Mouse (Mus musculus) neural tube, embryonic 10.5 days (tissue): ENCODE data around the gene Ddx54.

Experiments used
- DNase-seq: peaks from one replicate; pipeline ENCODE4 v3.0.0-alpha.2; 2017; ENCODE audit warnings: low spot score; ENCODE audit errors: extremely low spot score

Gene Ddx54

DNA sequence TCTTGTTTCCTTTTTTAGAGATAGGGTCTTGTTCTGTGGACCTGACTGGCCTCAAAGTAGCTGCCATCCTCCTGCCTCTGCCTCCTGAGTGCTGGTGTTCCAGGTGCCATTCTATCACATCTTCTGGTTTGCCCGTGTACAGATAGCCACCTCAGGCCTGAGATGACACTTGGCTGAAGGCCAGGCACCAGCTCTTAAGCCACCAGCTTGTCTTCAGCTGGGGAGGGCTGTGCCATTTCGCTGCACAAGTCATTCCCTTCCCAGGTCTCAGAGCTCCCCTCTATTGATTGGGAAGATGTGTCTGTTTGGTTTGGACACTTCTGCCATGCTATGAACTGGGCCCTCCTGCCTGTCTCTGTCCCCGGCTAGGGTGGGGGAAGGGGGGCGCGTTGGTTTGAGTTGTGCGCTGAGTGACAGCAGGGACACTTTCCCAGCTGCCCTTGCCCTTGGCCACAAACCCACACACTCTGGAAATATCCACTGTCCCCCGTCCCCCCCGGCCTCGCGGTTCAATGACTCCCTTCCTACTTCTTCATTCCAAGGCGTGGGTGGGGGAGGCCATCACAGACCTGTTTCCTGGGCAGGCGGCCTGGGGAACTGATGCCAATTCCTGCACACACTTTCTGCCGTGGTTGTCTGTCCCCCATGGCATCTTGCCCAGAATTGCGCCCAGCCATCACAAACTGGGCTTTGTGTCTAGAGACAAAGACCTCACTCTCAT is 31.0 kb downstream of the Ddx54 start:
- DNase-seq, result no peak

DNA sequence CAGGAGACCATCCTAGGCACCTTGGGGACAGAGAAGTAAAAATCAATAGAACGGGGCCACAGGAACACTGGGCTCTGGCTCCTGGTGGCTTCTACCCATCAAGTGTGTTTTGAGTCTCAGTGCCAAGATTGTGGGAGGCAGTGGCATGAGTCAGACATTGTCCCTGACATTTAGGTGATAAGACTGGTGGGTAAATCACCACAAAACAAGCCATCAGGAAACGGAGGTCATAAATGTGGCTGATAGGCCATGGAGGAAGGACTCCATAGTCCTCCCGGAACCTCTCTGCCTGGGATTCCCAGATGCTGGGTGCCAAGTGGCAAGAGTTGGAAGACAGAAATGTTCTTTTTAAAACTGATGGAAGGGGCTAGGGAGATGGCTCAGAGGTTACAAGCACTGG is 31.7 kb downstream of the Ddx54 start:
- DNase-seq, result no peak

DNA sequence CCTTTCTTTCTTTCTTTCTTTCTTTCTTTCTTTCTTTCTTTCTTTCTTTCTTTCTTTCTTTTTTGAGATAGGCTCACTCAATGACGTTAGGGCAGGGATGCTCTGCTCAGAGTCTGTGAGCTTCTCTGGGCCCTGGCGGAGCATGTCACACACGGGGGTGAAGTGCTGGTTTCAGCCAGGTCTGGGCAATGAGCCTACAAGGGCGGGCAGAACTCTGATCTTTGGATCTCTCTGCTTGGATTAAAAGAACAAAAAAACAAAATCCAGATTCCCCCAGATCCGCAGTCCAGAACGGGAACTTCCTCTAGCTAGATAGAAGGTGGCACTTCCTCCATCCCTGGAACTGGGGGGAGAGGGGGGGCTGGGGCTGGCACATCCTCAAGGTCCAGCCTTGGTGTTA is 33.3 kb downstream of the Ddx54 start:
- no peak for DNase-seq

DNA sequence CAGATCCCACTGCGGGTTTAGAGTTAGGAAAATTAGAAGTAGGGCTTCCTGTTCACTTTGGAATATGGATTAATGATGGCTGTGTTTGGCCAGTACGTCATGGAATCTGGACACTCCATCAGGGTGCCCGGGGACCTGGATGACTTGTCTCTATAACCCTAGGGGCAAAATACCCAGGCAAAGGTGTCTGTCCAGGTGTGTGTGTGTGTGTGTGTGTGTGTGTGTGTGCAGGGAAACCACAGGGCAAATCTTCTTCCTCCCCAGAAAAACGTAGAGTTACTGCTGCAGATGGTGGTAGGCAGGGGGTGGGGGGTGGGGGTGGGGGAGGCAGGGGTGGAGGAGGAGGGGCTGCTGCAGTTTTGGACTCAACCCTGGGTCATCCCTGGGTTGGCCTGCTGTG is 34.8 kb downstream of the Ddx54 start:
- no peak for DNase-seq

DNA sequence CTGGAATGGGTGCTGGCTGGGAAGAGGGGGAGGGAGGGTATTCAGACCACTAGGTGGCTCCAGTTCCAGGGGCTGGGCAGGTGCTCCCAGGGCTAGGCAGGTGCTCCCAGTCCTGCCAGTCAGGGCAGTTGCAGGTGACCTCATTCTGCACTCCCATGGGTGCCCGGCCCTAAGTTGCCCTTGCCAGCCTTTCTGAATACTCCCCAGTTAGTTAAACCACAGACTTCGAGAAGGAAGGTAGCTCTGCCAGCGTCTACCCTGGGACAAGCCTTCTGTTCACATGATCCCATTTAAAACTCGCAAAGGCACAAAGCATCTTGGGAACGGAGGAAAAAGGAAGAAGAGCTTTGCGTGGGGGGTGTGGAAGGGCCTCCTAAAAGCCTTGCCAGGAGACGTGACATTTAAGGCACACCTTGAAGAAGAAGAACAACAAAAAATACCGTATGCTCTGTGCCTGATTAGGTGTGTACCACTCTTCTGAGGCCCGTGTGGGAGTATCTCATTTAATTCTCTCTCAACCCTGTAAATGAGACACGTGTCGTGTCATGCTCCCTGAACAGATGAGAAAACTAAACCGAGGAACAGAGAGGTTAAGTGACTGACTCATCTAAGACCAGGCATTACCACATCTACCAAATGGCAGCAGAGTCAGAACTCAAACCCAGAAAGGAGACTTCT is 35.4 kb downstream of the Ddx54 start:
- DNase-seq, result no peak

DNA sequence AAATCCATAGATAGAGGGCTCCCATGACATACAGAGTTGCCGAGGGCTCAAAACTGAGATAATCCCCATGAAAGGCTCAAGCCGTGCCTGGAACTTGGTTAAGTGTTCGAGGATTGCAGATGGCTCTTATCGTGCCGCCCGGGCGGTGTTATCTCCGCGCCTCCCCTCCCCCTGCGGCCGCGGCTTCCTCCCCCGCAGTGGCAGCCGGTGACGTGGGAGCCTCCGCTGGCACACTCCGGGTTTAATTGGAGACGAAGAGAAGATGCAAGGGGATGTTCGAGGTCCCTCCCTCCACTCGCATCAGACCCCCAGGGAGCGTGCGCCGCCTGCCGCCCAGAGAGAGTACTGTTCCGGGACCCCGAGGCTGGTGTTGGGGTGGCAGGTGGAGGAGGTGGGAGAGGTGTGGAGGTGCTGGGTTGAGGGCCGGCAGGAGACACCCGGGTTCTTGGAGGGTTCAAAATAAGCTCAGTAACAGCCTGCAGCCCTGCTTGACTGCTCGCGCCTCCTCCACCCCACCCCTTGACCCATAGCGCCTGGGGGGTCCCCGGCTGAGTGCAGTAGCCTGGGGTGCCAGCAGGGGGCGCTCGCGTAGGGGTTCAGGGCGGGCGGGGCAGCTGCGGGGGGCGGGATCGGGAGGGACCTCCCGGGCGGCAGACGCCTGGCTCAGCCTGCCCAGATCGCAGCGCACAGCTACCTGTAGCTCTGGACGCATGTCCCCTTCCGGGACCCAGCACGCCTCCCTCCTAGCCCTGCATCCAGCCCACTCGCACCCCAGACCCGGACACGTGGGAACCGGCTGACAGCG is 36.2 kb downstream of the Ddx54 start, which contains the start of gene Rasal1:
TSS of gene Rasal1 (plus strand) at position 244 of the 805 bp plus-strand sequence.
- peak; percentile 60 for DNase-seq

DNA sequence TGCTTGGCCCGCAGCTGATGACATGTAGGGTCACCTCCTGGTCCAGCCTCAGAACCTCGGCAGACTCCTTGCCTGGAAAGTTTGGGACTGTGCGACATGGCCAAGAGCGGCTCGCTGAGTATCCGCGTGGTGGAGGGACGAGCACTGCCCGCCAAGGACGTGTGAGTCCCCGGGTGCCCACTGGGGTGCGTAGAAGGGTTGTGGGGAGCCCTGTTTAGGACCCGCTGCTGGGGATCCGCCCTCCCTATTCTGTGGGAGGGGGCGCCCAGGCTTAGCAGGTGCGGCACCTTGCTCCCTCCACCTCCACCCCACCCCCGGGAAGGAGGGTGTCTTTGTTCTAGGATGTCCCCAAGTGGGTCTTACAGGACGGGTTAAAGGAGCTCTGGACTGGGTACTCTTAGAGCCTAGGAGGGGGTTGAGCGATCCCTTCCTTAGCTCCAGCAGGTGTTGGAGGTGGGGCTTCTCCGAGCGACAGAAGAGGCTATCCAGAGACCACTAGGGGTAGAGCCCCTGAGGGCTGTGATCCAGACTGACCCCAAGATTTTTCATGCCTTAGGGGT is 36.9 kb downstream of the Ddx54 start:
- DNase-seq, result no peak

DNA sequence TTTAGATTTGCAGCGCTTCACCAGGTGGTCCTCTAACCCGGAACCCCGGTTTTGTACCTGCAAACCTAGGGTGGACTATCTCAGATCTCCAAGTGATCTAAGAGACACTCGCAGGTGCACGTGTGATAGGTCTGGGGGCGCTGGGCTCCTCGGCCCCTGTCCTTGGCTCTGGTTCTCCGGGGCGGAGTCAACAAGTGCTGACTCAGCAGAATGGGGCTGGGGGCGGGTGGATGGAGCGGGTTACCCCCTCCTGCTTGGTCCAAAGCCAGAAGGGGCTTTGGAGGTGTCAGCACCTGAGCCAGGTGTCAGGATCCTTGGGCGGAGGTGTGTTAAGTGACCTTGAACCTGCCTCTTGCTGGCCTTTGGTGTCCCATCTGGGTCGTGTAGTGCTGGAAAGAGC is 37.4 kb downstream of the Ddx54 start:
- no peak for DNase-seq

DNA sequence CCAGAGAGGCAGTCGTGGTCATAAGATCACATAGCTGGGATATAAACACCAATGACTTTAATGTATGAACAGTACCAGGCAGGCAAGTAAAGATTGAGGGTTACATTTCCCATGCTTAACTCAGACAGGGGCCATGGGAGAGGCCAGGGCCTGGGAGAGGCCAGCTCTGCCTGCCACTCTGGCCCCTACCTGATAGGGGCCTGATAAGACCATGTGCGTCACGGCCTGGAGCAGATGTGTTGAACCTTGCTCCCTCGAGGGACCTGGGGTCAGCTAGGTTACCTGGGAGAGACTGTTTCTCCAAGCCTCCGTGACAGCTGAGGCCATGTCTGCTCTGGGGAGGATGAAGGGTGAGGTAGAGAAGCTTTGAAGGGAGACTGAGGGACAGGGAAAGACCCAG is 38.7 kb downstream of the Ddx54 start:
- DNase-seq, result no peak

DNA sequence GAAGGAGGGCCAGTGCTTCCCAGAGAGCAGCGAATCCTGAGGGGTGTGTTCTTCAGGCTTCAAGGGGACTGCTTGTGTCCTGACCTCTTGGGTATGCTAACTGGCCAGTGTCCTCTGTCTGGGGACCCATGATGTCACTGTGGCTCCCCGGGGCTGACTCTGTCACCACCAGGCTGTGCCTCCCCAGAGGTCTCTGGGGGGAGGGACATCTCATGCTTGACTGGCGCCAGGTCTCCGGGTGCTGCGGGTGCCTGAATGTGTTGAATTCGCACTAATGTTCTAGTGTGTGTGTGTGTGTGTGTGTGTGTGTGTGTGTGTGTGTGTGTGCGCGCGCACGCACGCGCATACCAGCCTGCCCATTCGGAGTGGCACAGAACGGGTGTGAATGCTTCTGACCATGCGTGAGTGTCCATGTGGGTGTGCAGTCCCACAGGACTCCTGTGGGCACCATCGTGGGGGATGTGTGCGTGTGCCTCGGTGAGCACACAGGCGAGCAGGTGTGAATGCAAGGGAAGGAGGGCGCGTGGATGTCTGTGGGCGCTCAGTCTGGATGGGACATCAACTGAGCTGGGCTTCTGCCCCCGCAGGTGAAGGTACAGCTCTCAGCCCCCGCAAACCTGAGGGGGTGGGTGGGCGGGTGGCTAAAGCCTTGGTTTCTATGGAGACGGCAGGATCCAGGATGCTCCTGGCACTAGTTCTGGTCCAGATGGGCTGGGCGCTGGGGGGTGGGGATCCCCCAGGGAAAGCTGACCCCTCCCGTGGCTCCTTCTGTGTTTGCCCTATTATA is 40.6 kb downstream of the Ddx54 start:
- DNase-seq, result no peak

DNA sequence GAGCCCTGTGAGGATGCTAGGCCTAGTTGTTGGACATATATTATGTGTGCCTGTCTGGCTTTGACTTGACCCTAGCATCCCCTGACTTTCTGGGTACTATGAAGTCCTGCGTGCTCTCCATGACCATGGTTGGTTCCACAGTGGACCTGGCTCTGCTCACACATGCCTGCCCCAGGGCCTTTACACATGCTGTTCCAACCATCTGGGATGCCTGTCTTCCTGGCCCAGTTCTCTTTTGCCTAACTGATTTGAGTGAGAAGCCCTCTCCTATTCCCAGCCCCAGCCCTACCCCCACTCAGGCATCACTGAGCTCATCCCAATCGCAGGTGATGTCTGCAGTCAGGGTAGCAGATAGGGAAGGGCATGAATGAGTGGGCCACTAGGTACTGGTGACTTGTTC is 41.3 kb downstream of the Ddx54 start:
- DNase-seq, result no peak

DNA sequence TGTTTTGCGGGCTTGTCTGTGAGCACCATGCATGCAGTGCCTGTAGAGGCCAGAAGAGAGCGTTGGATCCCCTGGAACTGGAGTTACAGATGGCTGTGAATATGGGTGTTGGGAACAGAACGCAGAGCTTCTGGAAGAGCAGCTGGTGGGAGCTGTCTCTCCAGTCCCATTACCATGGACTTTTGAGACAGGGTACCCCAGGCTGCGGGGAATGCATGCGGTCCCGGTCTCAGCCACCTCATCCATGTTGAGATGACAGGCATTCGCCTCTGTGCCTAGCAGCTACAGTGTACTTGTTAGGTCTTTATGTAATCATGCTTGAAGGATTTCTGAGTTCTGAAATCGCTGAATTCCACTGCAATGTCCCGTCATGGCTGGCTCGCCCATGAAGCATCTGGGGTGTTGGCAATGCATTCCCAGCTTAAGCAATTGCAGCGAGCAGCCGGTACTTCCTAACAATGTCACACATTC is 43.8 kb downstream of the Ddx54 start:
- no peak for DNase-seq

DNA sequence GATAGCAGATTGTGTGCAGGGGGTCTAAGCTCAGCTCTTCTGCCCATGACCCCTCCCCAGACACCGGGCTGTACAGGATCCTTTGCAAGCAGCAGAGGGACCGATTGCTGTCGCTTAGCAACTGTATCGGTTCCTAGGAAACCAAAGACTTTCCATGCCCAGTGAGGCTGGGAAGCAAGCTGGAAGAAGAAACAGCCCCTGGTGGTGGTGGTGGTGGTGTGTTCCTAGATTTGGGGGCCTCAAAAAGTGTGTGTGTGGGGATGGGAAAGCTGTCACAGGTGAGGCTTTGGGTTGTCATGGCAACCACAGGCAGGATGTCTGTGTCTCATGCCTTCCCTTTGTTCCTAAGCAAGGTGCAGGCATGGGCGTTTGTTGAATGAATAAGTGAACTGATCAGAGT is 48.3 kb downstream of the Ddx54 start:
- DNase-seq, result no peak

DNA sequence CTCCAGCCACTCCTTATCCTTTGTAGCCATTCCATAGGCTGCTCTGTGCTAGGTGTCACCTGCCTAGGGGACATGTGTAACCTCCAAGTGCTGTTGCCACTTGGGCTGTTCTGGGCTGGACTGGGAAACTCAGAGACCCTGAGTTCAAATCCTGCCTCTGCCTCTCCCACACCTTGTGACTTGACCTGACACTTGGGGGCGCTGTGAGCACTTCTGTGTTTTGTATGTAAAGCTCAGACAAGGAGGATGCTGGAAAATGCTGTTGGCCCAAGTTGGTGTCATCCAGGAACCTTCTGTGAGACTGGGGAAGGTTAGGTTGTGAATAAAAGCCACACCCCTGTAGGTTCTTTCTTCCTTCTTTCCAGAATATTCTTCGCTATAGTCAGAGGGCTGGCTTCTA is 52.3 kb downstream of the Ddx54 start:
- DNase-seq, result no peak

DNA sequence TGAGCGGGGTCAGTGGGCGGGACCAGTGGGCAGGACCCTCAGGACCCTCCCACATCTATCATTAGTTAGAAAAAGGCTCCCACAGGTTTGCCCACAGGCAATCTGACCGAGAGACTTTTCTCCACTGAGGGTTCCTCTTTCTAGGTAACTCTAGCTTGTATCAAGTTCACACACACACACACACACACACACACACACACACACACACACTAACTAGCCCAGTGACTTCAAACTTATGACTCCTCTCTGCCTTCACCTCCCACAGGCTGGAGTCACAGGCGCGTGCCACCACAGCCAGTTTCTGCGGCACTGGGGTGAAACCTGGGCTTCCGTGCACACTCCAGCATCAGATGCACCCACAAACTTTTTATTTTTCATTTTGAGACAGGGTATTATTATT is 56.2 kb downstream of the Ddx54 start:
- no peak for DNase-seq

DNA sequence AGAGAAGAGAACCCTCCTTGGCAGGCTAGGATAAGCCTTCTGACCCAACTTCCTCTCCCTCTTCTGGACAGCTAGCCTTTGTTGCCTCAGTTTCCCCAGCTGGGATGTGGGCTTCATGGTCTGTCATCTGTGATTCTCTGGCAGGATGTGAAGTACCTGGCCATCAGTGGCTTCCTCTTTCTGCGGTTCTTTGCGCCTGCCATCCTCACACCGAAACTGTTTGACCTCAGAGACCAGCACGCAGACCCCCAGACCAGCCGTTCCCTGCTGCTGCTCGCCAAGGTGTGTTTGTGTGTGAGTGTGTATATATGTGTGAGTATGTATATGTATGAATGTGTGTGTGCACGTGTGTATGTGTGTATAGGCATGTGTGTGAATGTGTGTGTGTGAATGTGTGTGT is 57.6 kb downstream of the Ddx54 start:
- DNase-seq, result no peak

DNA sequence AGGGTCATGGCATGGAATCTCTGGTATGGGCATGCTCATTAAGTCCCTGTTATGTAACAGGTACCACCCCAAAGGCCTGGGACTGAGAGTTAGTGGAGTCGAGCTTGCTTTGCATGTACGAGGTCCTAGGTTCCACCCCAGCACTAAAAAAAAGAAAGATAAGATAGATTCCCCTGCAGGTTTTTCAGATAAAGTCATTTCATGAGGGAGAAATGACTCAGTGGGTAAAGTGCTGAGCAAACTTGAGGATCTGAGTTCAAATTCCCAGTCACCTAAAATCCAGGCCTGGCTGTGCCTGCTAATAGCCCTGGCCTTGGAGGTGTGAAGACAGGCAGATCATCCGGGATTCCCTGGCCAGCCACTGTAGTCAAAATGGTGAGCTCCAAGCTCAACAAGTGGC is 59.3 kb downstream of the Ddx54 start:
- no peak for DNase-seq

DNA sequence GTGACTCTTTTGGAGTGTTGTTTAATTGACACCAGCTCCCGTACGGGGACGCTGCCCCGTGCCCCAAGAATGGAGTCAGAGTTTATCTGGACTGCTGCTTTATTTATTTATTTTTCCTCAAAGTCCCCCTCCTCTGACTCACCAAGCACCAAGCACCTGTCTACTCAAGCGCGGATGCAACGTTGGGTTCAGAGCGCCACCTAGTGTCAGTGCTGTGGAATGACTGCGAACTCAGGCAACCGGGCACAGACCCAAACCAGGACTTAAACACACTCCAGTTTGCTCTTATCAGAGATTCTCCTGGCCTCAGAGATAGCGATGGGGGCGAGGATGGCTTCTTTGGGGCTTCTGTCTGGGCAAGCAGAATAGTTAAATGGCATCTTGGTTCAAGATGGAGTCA is 61.1 kb downstream of the Ddx54 start:
- DNase-seq, result peak; percentile 64

DNA sequence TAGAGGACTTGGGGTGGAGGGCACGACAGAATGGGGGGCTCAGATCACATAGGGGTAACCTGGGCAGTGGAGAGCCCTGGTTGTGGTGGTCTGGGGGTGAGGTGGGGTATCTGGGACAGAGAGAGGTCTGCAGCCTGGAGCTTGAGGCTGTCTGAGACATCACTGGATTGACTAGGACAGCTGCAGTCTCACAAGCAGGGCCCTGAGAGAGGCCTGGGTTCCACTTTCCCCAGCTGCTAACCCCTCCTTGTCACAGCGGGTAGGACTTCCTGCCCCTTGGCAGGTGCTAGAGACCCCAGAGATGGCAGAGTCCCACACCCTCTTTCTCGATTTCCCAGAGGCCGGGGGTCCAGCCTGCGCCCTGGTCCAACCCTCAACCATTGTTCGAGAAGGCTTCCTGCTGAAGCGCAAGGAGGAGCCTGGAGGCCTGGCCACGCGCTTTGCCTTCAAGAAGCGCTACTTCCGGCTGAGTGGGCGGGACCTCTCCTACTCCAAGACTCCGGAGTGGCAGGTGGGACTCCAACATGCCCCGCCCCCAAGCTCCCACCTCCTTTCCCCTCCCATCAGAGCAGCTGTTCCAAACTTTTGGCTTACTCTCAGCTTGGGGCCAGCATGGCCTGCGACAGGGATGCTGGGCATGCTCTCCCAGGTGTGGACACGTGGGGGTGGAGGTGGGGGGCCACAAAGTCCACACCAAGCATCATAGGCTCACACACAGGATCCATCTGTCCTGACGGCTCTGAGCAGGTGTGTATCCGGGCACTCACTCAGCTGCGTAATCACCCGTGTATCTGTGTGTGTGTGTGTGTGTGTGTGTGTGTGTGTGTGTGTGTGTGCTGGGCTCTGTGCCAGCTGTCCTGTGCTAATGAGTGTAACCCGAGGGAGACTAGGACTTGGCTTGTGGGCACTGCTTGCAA is 61.9 kb downstream of the Ddx54 start:
- DNase-seq, result no peak

DNA sequence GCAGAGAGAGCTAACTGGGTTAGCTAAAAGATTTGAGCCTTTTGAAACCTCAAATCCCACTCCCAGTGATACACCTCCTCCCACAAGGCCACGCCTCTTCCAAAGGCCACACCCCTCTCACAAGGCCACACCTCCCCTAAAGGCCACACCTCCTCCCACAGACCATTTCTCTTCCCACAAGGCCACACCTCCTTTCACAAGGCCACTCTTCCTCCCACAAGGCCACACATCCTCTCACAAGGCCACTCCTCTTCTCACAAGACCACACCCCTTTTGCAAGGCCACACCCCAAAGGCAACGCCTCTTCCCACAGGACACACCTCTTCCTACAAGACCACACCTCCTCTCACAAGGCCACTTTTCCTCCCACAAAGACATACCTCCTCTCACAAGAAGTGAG is 65.0 kb downstream of the Ddx54 start:
- no peak for DNase-seq
